Mouse (Mus musculus) embryonic fibroblast, embryonic 13.5 days (primary cell): ENCODE results near the gene Zfp276.

Experiments used
- CTCF ChIP-seq: IDR thresholded peaks from 2 replicates; pipeline ENCODE4 v1.5.1; 2011; ENCODE audit warnings: mild to moderate bottlenecking, control low read depth, low read length, moderate library complexity, borderline replicate concordance; ENCODE audit not compliant: insufficient read depth
- POLR2A ChIP-seq: IDR thresholded peaks from 2 replicates; pipeline ENCODE4 v1.6.1; 2011; ENCODE audit warnings: low read depth, mild to moderate bottlenecking, control low read depth, low read length, moderate library complexity

DNA sequence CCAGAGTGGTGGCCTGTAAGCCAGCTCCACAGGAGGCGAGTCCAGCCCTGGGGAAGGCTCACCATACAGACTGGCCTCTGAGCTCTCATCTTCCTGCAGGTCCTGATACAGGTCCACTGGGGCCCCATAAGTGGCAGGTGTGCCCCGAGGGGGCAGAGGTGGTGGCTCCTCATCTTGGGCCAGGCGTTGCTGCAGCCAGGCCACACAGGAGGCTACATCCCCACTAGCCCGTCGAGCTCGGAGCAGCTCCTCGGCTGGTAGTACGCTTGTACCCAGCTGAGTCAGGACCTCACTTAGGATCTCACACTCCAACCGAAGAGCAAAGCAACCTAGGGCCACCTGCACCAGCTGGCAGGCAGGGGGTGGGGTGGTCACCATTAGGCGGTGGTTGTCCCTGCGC lies 20.2 kb upstream of the Zfp276 start:
- TF ChIP-seq CTCF, result no peak
- no peak for TF ChIP-seq POLR2A
